Mouse (Mus musculus): ENCODE measurements around the gene Rcbtb1. TPM values are rescaled to one million over a fixed set of nuclear protein-coding genes. Genes with fewer than 3 reads are reported as not detected.

Gene Rcbtb1
- 14.5 and 15.6 TPM in 2 replicates for polyA plus RNA-seq (2012; rRNA removed)

GRCm38 (mm10) chr14:59200711-59201603 is at the start of gene Rcbtb1:
Gene Rcbtb1 (plus strand): TSS chr14:59201209.

GRCm38 (mm10) chr14:59178649-59179048 is 22.4 kb upstream of the Rcbtb1 start, which contains the start of gene Gm5142:
Gene Gm5142 (minus strand): TSS chr14:59178749.

GRCm38 (mm10) chr14:59260056-59260455 is 59.0 kb downstream of the Rcbtb1 start, which contains the start of gene Gm6904:
Gene Gm6904 (minus strand): TSS chr14:59260216.

Other genes with a start within 250 kb of the Rcbtb1 start
- gene 1700129C05Rik, start 58.3 kb upstream of the Rcbtb1 start, polyA plus RNA-seq (2012; rRNA removed) = not detected in 2 replicates
- not detected in 2 replicates for gene Gm5142, start 22.5 kb upstream of the Rcbtb1 start, polyA plus RNA-seq (2012; rRNA removed)
- not detected in 2 replicates for gene Gm6904, start 59.0 kb downstream of the Rcbtb1 start, polyA plus RNA-seq (2012; rRNA removed)
- 0.16 and 0.27 TPM in 2 replicates for gene Phf11a, start 96.3 kb downstream of the Rcbtb1 start, polyA plus RNA-seq (2012; rRNA removed)
- 0.31 and 0.72 TPM in 2 replicates for gene Phf11b, start 140.1 kb downstream of the Rcbtb1 start, polyA plus RNA-seq (2012; rRNA removed)
- gene Phf11d, start 164.3 kb downstream of the Rcbtb1 start, polyA plus RNA-seq (2012; rRNA removed) = 3.6 and 4.1 TPM in 2 replicates
- 0.38 and 0.39 TPM in 2 replicates for gene Phf11c, start 194.2 kb downstream of the Rcbtb1 start, polyA plus RNA-seq (2012; rRNA removed)
- gene Setdb2, start 239.7 kb downstream of the Rcbtb1 start, polyA plus RNA-seq (2012; rRNA removed) = 5.8 and 8.5 TPM in 2 replicates
- 4.6 and 4.7 TPM in 2 replicates for gene Cab39l, start 239.8 kb downstream of the Rcbtb1 start, polyA plus RNA-seq (2012; rRNA removed)